Mouse (Mus musculus) heart, embryonic 11.5 days (tissue): Measurements from ENCODE around the gene Chst11. TPM values are rescaled to one million over a fixed set of nuclear protein-coding genes. Genes with fewer than 3 reads are reported as not detected.

ENCODE experiments used
- ATAC-seq: fragments of 200-750 bp; cut with Nextera tagmentation; replicated peaks from 2 replicates; pipeline ENCODE4 v1.8.0; 2017; ENCODE audit warnings: moderate library complexity; ENCODE audit not compliant: insufficient number of reproducible peaks, low FRiP score, low TSS enrichment
- H3K27ac ChIP-seq: fragments of 300-500 bp; sonication (generic); 2 replicates; pipeline ENCODE4 v1.5.1; 2014; ENCODE audit warnings: mild to moderate bottlenecking, low read depth, low read length
- H3K27me3 ChIP-seq: fragments of 300-500 bp; sonication (generic); 2 replicates; pipeline ENCODE4 v1.6.1; 2014; ENCODE audit warnings: mild to moderate bottlenecking, low read length, mixed read lengths; ENCODE audit not compliant: control insufficient read depth, insufficient read depth
- H3K36me3 ChIP-seq: fragments of 300-500 bp; sonication (generic); 2 replicates; pipeline ENCODE4 v1.6.1; 2014; ENCODE audit warnings: mild to moderate bottlenecking, low read length, moderate library complexity, mixed read lengths; ENCODE audit not compliant: control insufficient read depth, insufficient read depth
- H3K4me1 ChIP-seq: fragments of 300-500 bp; sonication (generic); 2 replicates; pipeline ENCODE4 v1.6.1; 2014; ENCODE audit warnings: low read length; ENCODE audit not compliant: control insufficient read depth, insufficient read depth
- H3K4me2 ChIP-seq: fragments of 300-500 bp; sonication (generic); 2 replicates; pipeline ENCODE4 v1.6.1; 2014; ENCODE audit warnings: mild to moderate bottlenecking, moderate library complexity
- H3K4me3 ChIP-seq: fragments of 300-500 bp; sonication (generic); 2 replicates; pipeline ENCODE4 v1.5.1; 2014; ENCODE audit warnings: low read depth, low read length
- H3K9ac ChIP-seq: fragments of 300-500 bp; sonication (generic); 2 replicates; pipeline ENCODE4 v1.6.1; 2014; ENCODE audit warnings: mild to moderate bottlenecking, low read depth, low read length, moderate library complexity
- H3K9me3 ChIP-seq: fragments of 300-500 bp; sonication (generic); replicated peaks from 2 replicates; pipeline ENCODE4 v1.6.1; 2016; ENCODE audit warnings: low read length; ENCODE audit not compliant: control insufficient read depth
- WGBS: fragments of 180-500 bp; shearing (Covaris S2); extraction: QIAGEN DNeasy Blood & Tissue Kit; methylation state at CpG from one replicate; pipeline ENCODE4 v1.1.7; 2014; ENCODE audit not compliant: insufficient replicate concordance; 5-methylcytosine and 5-hydroxymethylcytosine counted together
- polyA plus RNA-seq: library from polyadenylated mRNA; unstranded; fragments of >200 nt; fragmentation: Nextera tagmentation; extraction: Ambion mirVana; gene quantifications from 2 replicates; pipeline ENCODE4 v1.2.1, GENCODE M21; 2014

Chst11 gene
- polyA plus RNA-seq, 1 experiment from 2014 or later, result 3.1 TPM

- Histone ChIP-seq H3K27ac (no peak overlapping the region), H3K4me3 (no peak overlapping the region), H3K4me1 (peaks cover 24% of the 10 kb centered on the region), H3K9me3 (no peaks in the 10 kb centered on the region), H3K9ac (no peak overlapping the region), H3K36me3 (no peaks in the 10 kb centered on the region), H3K27me3 (no peaks in the 10 kb centered on the region), H3K4me2 (no peak overlapping the region)
- no peak for ATAC-seq
- WGBS, result 44% methylated on average over 8 of the region's 8 CpGs
Observed at GRCm38 (mm10) chr10:83182573-83182960, 197.3 kb downstream of the Chst11 start.

GRCm38 (mm10) chr10:83183634-83184479 lies 198.6 kb downstream of the Chst11 start:
- ATAC-seq, result no peak
- H3K9ac ChIP-seq, result no peak overlapping the region

DNA sequence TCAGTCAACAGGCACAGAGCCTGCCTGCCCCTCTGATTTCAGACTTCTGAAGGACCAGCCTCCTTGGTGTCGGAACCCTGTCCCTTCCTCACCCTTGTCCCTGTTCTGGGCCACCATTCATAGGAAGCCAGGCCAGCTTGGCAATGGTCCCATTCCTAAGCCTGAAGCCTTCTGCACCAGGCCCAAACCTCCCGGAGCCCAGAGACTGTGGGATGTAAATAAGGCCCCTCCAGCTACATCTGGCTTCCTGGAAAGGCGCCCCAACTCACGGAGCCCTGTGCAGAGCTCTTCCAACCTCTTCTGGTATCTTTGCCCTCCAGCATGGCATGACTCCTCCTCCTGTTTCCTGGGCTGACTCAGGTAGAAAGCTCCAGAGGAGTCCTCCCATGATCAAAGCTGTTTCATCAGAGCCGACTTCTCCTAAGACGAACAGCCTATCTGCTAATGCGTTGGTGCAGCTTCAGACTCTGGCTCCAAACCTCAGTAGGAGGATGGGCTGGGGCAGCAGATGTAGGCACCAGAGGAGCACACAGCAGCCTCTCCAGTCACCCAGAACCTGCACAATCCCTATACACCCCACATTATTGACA lies 199.3 kb downstream of the Chst11 start:
- 59% methylated on average over 7 of the region's 7 CpGs for WGBS
- Histone ChIP-seq H3K4me1 (peaks cover 24% of the 10 kb centered on the region), H3K9ac (no peak overlapping the region), H3K27me3 (no peaks in the 10 kb centered on the region), H3K27ac (no peak overlapping the region), H3K4me3 (no peak overlapping the region), H3K36me3 (no peaks in the 10 kb centered on the region), H3K9me3 (no peaks in the 10 kb centered on the region), H3K4me2 (no peak overlapping the region; the same call in 1 of the 2 replicates)
- no peak for ATAC-seq

More at GRCm38 (mm10) chr10:83183634-83184479, 198.6 kb downstream of the Chst11 start:
- H3K36me3 ChIP-seq, result no peaks in the 10 kb centered on the region
- no peaks in the 10 kb centered on the region for H3K9me3 ChIP-seq
- H3K4me1 ChIP-seq, result peaks cover 24% of the 10 kb centered on the region
- WGBS, result 43% methylated on average over 12 of the region's 12 CpGs
- no peak overlapping the region for H3K27ac ChIP-seq
- no peaks in the 10 kb centered on the region for H3K27me3 ChIP-seq
- no peak overlapping the region for H3K4me3 ChIP-seq
- H3K4me2 ChIP-seq, result no peak overlapping the region

- no peak overlapping the region for H3K9ac ChIP-seq
- 86% methylated on average over 6 of the region's 6 CpGs for WGBS
- H3K9me3 ChIP-seq, result no peaks in the 10 kb centered on the region
- peaks cover 24% of the 10 kb centered on the region for H3K4me1 ChIP-seq
- no peak overlapping the region for H3K4me2 ChIP-seq
- H3K27me3 ChIP-seq, result no peaks in the 10 kb centered on the region
- H3K4me3 ChIP-seq, result no peak overlapping the region
- H3K36me3 ChIP-seq, result no peaks in the 10 kb centered on the region
- H3K27ac ChIP-seq, result no peak overlapping the region
- ATAC-seq, result no peak
Observed at GRCm38 (mm10) chr10:83185121-83185520, 199.8 kb downstream of the Chst11 start.

GRCm38 (mm10) chr10:83186167-83186566 lies 200.9 kb downstream of the Chst11 start:
- Histone ChIP-seq H3K4me3 (no peak overlapping the region), H3K4me1 (peaks cover 24% of the 10 kb centered on the region), H3K27ac (no peak overlapping the region), H3K27me3 (no peaks in the 10 kb centered on the region), H3K9me3 (no peaks in the 10 kb centered on the region), H3K36me3 (no peaks in the 10 kb centered on the region), H3K9ac (no peak overlapping the region), H3K4me2 (no peak overlapping the region)
- no peak for ATAC-seq
- 83% methylated on average over 8 of the region's 8 CpGs for WGBS

DNA sequence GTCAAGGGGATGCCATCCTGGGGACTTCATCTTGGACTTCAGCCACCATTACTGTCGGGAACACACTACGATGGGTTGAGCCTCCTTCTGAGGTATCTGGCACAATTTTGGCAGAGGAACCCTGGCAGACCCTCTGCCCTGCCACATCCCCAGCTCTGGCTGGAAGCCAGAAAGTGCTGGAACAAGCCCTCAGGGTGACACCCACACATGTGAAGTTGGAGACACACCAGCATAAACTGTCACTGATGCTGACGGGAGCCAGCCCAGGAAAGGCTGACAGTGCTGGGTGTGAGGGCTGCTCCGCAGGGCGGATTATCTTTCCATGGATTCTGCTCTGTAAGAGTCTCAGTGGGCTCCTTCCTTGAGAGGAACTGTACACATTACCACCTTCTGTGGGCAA lies 201.7 kb downstream of the Chst11 start:
- no peak overlapping the region for H3K27ac ChIP-seq
- H3K4me3 ChIP-seq, result no peak overlapping the region
- 0 out of 2 replicates have a peak, but pooled peaks have one; percentile 16 for ATAC-seq
- H3K4me1 ChIP-seq, result peaks cover 24% of the 10 kb centered on the region
- no peaks in the 10 kb centered on the region for H3K36me3 ChIP-seq
- H3K9me3 ChIP-seq, result no peaks in the 10 kb centered on the region
- no peak overlapping the region for H3K4me2 ChIP-seq
- WGBS, result 48% methylated on average over 5 of the region's 5 CpGs
- no peak overlapping the region for H3K9ac ChIP-seq
- no peaks in the 10 kb centered on the region for H3K27me3 ChIP-seq

DNA sequence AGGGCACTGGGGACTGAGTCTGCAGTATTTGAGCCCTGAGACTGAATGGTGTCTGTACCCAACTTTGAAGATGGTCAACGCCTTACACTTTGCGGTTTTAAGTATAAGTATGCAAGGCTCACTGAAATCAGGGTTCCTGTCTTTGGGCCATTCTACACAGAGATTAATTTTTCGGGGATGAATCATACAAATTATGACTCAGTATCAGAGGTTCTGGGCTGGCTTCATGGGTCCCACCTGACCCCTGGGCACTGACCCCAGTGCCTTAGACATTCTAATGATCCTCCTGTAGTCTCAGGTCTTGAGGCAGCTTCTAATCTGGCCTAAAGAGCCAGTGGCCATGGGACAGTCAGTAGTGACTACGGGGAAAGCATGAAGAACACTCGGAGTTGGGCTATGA lies 203.8 kb downstream of the Chst11 start:
- Histone ChIP-seq H3K27ac (no peak overlapping the region), H3K9me3 (no peaks in the 10 kb centered on the region), H3K36me3 (no peaks in the 10 kb centered on the region), H3K4me3 (no peak overlapping the region), H3K9ac (no peak overlapping the region), H3K4me1 (peaks cover 12% of the 10 kb centered on the region), H3K27me3 (no peaks in the 10 kb centered on the region), H3K4me2 (no peak overlapping the region)
- 88% methylated on average over 5 of the region's 5 CpGs for WGBS
- ATAC-seq, result no peak

DNA sequence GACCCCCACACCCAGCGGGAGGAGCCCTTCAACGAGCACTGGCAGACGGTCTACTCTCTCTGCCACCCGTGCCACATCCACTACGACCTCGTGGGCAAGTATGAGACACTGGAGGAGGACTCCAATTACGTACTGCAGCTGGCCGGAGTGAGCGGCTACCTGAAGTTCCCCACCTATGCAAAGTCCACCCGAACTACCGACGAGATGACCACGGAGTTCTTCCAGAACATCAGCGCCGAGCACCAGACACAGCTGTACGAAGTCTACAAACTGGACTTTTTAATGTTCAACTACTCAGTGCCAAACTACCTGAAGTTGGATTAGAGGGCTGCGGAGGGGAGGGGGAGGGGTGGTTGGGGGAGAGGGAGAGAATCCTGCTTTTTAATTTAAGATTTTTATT lies 206.2 kb downstream of the Chst11 start:
- no peak overlapping the region for H3K4me3 ChIP-seq
- peaks cover 5% of the 10 kb centered on the region; the same call in 1 of the 2 replicates for H3K4me1 ChIP-seq
- 93% methylated on average over 17 of the region's 17 CpGs for WGBS
- H3K27me3 ChIP-seq, result no peaks in the 10 kb centered on the region
- no peak overlapping the region for H3K4me2 ChIP-seq
- H3K9me3 ChIP-seq, result no peaks in the 10 kb centered on the region
- no peak for ATAC-seq
- no peak overlapping the region for H3K27ac ChIP-seq
- no peaks in the 10 kb centered on the region for H3K36me3 ChIP-seq
- H3K9ac ChIP-seq, result no peak overlapping the region
